Mouse (Mus musculus): ENCODE measurements around the gene Nudc. TPM values are rescaled to one million over a fixed set of nuclear protein-coding genes. Genes with fewer than 3 reads are reported as not detected.

Gene Nudc
- 192 and 206 TPM in 2 replicates for polyA plus RNA-seq (2014; fragmentation: Nextera tagmentation; extraction: Ambion mirVana)

- Histone ChIP-seq H3K4me1 (ENCODE audit: control insufficient read depth, insufficient read depth, low read length) (peaks cover 18% of the 10 kb centered on the region; the same call in 1 of the 2 replicates), H3K36me3 (ENCODE audit: control insufficient read depth, insufficient read depth, low read length) (peaks cover 12% of the 10 kb centered on the region), H3K9me3 (ENCODE audit: control insufficient read depth, low read depth, low read length) (no peaks in the 10 kb centered on the region), H3K27ac (ENCODE audit: low read length) (peak within 1 kb of the TSS; percentile 41; the same call in 1 of the 2 replicates), H3K27me3 (ENCODE audit: control insufficient read depth, insufficient read depth, low read length) (no peaks in the 10 kb centered on the region), H3K4me3 (ENCODE audit: low read depth, low read length) (peak within 1 kb of the TSS; percentile 92), H3K4me2 (replicated peaks; ENCODE audit: low read depth, low read length) (peak within 1 kb of the TSS; percentile 94), H3K9ac (replicated peaks; ENCODE audit: low read depth, low read length) (peak within 1 kb of the TSS; percentile 89)
- under 1% methylated on average over 66 of the region's 77 CpGs for WGBS
- ATAC-seq (ENCODE audit: insufficient number of reproducible peaks, insufficient read depth, low FRiP score, low read depth) = peak; percentile 98
Measured at GRCm38 (mm10) chr4:133545272-133546231, at the start of gene Nudc. Gene Nudc, minus strand, starts transcription at chr4:133545996.

GRCm38 (mm10) chr4:133595538-133595937, 49.7 kb upstream of the Nudc start:
- Histone ChIP-seq H3K4me3 (ENCODE audit: low read depth, low read length) (no peak overlapping the region), H3K27me3 (ENCODE audit: control insufficient read depth, insufficient read depth, low read length) (0 out of 2 replicates have a peak, but pooled peaks cover 3% of the 10 kb centered on the region), H3K4me2 (replicated peaks; ENCODE audit: low read depth, low read length) (no peak overlapping the region), H3K27ac (ENCODE audit: low read length) (no peak overlapping the region), H3K36me3 (ENCODE audit: control insufficient read depth, insufficient read depth, low read length) (peaks cover 7% of the 10 kb centered on the region; the same call in 1 of the 2 replicates), H3K4me1 (ENCODE audit: control insufficient read depth, insufficient read depth, low read length) (peaks cover 5% of the 10 kb centered on the region; the same call in 1 of the 2 replicates), H3K9ac (replicated peaks; ENCODE audit: low read depth, low read length) (no peak overlapping the region), H3K9me3 (ENCODE audit: control insufficient read depth, low read depth, low read length) (no peaks in the 10 kb centered on the region)
- no peak for ATAC-seq (ENCODE audit: insufficient number of reproducible peaks, insufficient read depth, low FRiP score, low read depth)
- WGBS = 65% methylated on average over 7 of the region's 7 CpGs

- 33% methylated on average over 7 of the region's 7 CpGs for WGBS
- H3K4me3 ChIP-seq (ENCODE audit: low read depth, low read length) = no peak overlapping the region
- no peaks in the 10 kb centered on the region for H3K4me1 ChIP-seq (ENCODE audit: control insufficient read depth, insufficient read depth, low read length)
- H3K9me3 ChIP-seq (ENCODE audit: control insufficient read depth, low read depth, low read length) = no peaks in the 10 kb centered on the region
- no peak overlapping the region for H3K9ac ChIP-seq (replicated peaks; ENCODE audit: low read depth, low read length)
- peaks cover 17% of the 10 kb centered on the region; the same call in 1 of the 2 replicates for H3K36me3 ChIP-seq (ENCODE audit: control insufficient read depth, insufficient read depth, low read length)
- no peak overlapping the region for H3K27ac ChIP-seq (ENCODE audit: low read length)
- no peak overlapping the region for H3K4me2 ChIP-seq (replicated peaks; ENCODE audit: low read depth, low read length)
- H3K27me3 ChIP-seq (ENCODE audit: control insufficient read depth, insufficient read depth, low read length) = no peaks in the 10 kb centered on the region
- ATAC-seq (ENCODE audit: insufficient number of reproducible peaks, insufficient read depth, low FRiP score, low read depth) = 0 out of 2 replicates have a peak, but pooled peaks have one; percentile 26
Measured at GRCm38 (mm10) chr4:133592570-133592969, 46.8 kb upstream of the Nudc start.

- WGBS = 2% methylated on average over 65 of the region's 65 CpGs
- peak within 1 kb of the TSS; percentile 99 for H3K4me2 ChIP-seq (replicated peaks; ENCODE audit: low read depth, low read length)
- peak; percentile 86 for ATAC-seq (ENCODE audit: insufficient number of reproducible peaks, insufficient read depth, low FRiP score, low read depth)
- no peaks in the 10 kb centered on the region for H3K27me3 ChIP-seq (ENCODE audit: control insufficient read depth, insufficient read depth, low read length)
- peak within 1 kb of the TSS; percentile 74; the same call in 1 of the 2 replicates for H3K27ac ChIP-seq (ENCODE audit: low read length)
- peaks cover 27% of the 10 kb centered on the region for H3K36me3 ChIP-seq (ENCODE audit: control insufficient read depth, insufficient read depth, low read length)
- no peaks in the 10 kb centered on the region for H3K9me3 ChIP-seq (ENCODE audit: control insufficient read depth, low read depth, low read length)
- peaks cover 7% of the 10 kb centered on the region; the same call in 1 of the 2 replicates for H3K4me1 ChIP-seq (ENCODE audit: control insufficient read depth, insufficient read depth, low read length)
- peak within 1 kb of the TSS; percentile 78 for H3K9ac ChIP-seq (replicated peaks; ENCODE audit: low read depth, low read length)
- H3K4me3 ChIP-seq (ENCODE audit: low read depth, low read length) = peak within 1 kb of the TSS; percentile 98
Measured at GRCm38 (mm10) chr4:133584059-133584951, 38.5 kb upstream of the Nudc start, which contains the start of gene Gpn2. Gene Gpn2, plus strand, starts transcription at chr4:133584362.

- H3K36me3 ChIP-seq (ENCODE audit: control insufficient read depth, insufficient read depth, low read length) = peaks cover 29% of the 10 kb centered on the region
- WGBS = 56% methylated on average over 6 of the region's 6 CpGs
- ATAC-seq (ENCODE audit: insufficient number of reproducible peaks, insufficient read depth, low FRiP score, low read depth) = peak; percentile 35; the same call in 1 of the 2 replicates
- no peaks in the 10 kb centered on the region for H3K27me3 ChIP-seq (ENCODE audit: control insufficient read depth, insufficient read depth, low read length)
- H3K27ac ChIP-seq (ENCODE audit: low read length) = peak overlapping the region; percentile 74; the same call in 1 of the 2 replicates
- peak overlapping the region; percentile 78 for H3K9ac ChIP-seq (replicated peaks; ENCODE audit: low read depth, low read length)
- no peaks in the 10 kb centered on the region for H3K9me3 ChIP-seq (ENCODE audit: control insufficient read depth, low read depth, low read length)
- H3K4me2 ChIP-seq (replicated peaks; ENCODE audit: low read depth, low read length) = peak overlapping the region; percentile 99
- H3K4me1 ChIP-seq (ENCODE audit: control insufficient read depth, insufficient read depth, low read length) = peaks cover 7% of the 10 kb centered on the region; the same call in 1 of the 2 replicates
- H3K4me3 ChIP-seq (ENCODE audit: low read depth, low read length) = peak overlapping the region; percentile 98
Measured at GRCm38 (mm10) chr4:133583690-133584058, 37.9 kb upstream of the Nudc start.

- no peak overlapping the region for H3K4me3 ChIP-seq (ENCODE audit: low read depth, low read length)
- 81% methylated on average over 12 of the region's 12 CpGs for WGBS
- peaks cover 20% of the 10 kb centered on the region for H3K36me3 ChIP-seq (ENCODE audit: control insufficient read depth, insufficient read depth, low read length)
- peaks cover 6% of the 10 kb centered on the region; the same call in 1 of the 2 replicates for H3K4me1 ChIP-seq (ENCODE audit: control insufficient read depth, insufficient read depth, low read length)
- ATAC-seq (ENCODE audit: insufficient number of reproducible peaks, insufficient read depth, low FRiP score, low read depth) = no peak
- H3K9me3 ChIP-seq (ENCODE audit: control insufficient read depth, low read depth, low read length) = no peaks in the 10 kb centered on the region
- no peak overlapping the region for H3K4me2 ChIP-seq (replicated peaks; ENCODE audit: low read depth, low read length)
- no peak overlapping the region for H3K27ac ChIP-seq (ENCODE audit: low read length)
- no peaks in the 10 kb centered on the region for H3K27me3 ChIP-seq (ENCODE audit: control insufficient read depth, insufficient read depth, low read length)
- H3K9ac ChIP-seq (replicated peaks; ENCODE audit: low read depth, low read length) = no peak overlapping the region
Measured at GRCm38 (mm10) chr4:133577983-133578382, 32.2 kb upstream of the Nudc start.

- 0 out of 2 replicates have a peak, but pooled peaks have one; percentile 38 for ATAC-seq (ENCODE audit: insufficient number of reproducible peaks, insufficient read depth, low FRiP score, low read depth)
Measured at GRCm38 (mm10) chr4:133574843-133575202, 29.0 kb upstream of the Nudc start.

More at GRCm38 (mm10) chr4:133574843-133575202, 29.0 kb upstream of the Nudc start:
- Histone ChIP-seq H3K9ac (replicated peaks; ENCODE audit: low read depth, low read length) (peak overlapping the region; percentile 80), H3K9me3 (ENCODE audit: control insufficient read depth, low read depth, low read length) (no peaks in the 10 kb centered on the region), H3K4me1 (ENCODE audit: control insufficient read depth, insufficient read depth, low read length) (peaks cover 6% of the 10 kb centered on the region; the same call in 1 of the 2 replicates), H3K4me2 (replicated peaks; ENCODE audit: low read depth, low read length) (peak overlapping the region; percentile 93), H3K27ac (ENCODE audit: low read length) (peak overlapping the region; percentile 55; the same call in 1 of the 2 replicates), H3K36me3 (ENCODE audit: control insufficient read depth, insufficient read depth, low read length) (peaks cover 11% of the 10 kb centered on the region), H3K27me3 (ENCODE audit: control insufficient read depth, insufficient read depth, low read length) (no peaks in the 10 kb centered on the region), H3K4me3 (ENCODE audit: low read depth, low read length) (peak overlapping the region; percentile 99)
- WGBS = 1% methylated on average over 41 of the region's 41 CpGs
